Mouse (Mus musculus) CH12.LX (cell line): ENCODE data around the gene Tacr1.

ENCODE experiments used
- CHD1 ChIP-seq: IDR thresholded peaks from 2 replicates; pipeline ENCODE4 v1.6.1; 2012; ENCODE audit warnings: low read depth, low read length, improper control_type of control experiment, inconsistent platforms
- SMC3 ChIP-seq: IDR thresholded peaks from 2 replicates; pipeline ENCODE4 v1.6.1; 2011; ENCODE audit warnings: low read depth, low read length, improper control_type of control experiment
- ZNF384 ChIP-seq: IDR thresholded peaks from 2 replicates; pipeline ENCODE4 v1.6.1; 2012; ENCODE audit warnings: low read depth, low read length, improper control_type of control experiment, inconsistent platforms

DNA sequence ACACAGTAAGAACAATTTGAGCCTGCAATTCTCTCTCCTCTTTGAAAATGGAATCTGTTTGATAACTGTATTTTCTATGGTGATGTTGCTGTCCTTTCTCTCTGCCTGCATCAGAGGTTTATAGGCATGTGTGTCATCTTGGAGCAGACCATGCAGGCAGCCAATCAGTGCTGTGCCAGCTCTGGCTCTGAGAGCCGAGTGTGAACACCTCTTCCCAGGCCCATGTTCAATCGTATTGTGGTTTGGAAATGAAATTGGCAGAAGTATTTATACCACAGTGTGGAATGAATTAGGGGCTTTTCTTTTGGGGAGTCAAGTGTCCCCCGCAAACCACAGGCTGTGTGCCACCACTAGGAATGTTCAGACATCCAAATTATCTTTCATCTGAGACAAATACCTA lies 117.5 kb downstream of the Tacr1 start:
- TF ChIP-seq ZNF384 (no peak), CHD1 (no peak), SMC3 (no peak)
